Mouse (Mus musculus) T-cell, adult 66 days (primary cell): ENCODE results near the gene Pgr15l. TPM values are rescaled to one million over a fixed set of nuclear protein-coding genes. Genes with fewer than 3 reads are reported as not detected.

Experiments
- total RNA-seq, 2 experiments: library from RNA; stranded (reverse); gene quantifications; 3 replicates in 1 of 2; 4 replicates in 1 of 2; pipeline ENCODE4 v1.2.4; 2023

The Pgr15l gene
- not detected for total RNA-seq

GRCm38 (mm10) chrX:97072369-97072768, at the start of gene Pgr15l:
Gene Pgr15l (plus strand): TSS chrX:97072596.

